Mouse (Mus musculus) E14TG2a.4 (cell line): ENCODE data around the gene Tmem106c.

Experiments used
- CTCF ChIP-seq: conservative IDR thresholded peaks from 2 replicates; pipeline ENCODE4 v1.5.1; 2014; ENCODE audit warnings: low read length
- NANOG ChIP-seq: IDR thresholded peaks from 2 replicates; pipeline ENCODE4 v1.6.1; 2014; ENCODE audit warnings: borderline replicate concordance, low read length, mixed read lengths
- POU5F1 ChIP-seq: IDR thresholded peaks from 2 replicates; pipeline ENCODE4 v1.6.1; 2014; ENCODE audit warnings: low read length, borderline replicate concordance

- TF ChIP-seq CTCF (no peak), POU5F1 (no peak), NANOG (no peak)
Observed at GRCm38 (mm10) chr15:97955742-97956141, 8.3 kb upstream of the Tmem106c start.
